Mouse (Mus musculus) MEL (cell line): ENCODE results near the gene C3. TPM values are rescaled to one million over a fixed set of nuclear protein-coding genes. Genes with fewer than 3 reads are reported as not detected.

Experiments used
- DNase-seq: peaks from one replicate; pipeline ENCODE4 v3.0.0; 2011; ENCODE audit warnings: low read depth, low spot score
- H3K27ac ChIP-seq: 2 replicates; pipeline ENCODE4 v1.5.1; 2012; ENCODE audit warnings: low read depth, mild to moderate bottlenecking, control low read depth, low read length, moderate library complexity; ENCODE audit not compliant: control insufficient read depth
- H3K27me3 ChIP-seq, 2 experiments: fragments of 150-350 bp in 1 of 2; sonication (generic) in 1 of 2; 2 replicates each; pipeline ENCODE4 v1.6.1; 2012; ENCODE audit warnings: low read length in 2 of 2, mild to moderate bottlenecking in 2 of 2, improper control_type of control experiment in 1 of 2, moderate library complexity in 1 of 2; ENCODE audit not compliant: insufficient read depth in 2 of 2, control insufficient read depth in 1 of 2
- H3K36me3 ChIP-seq, 2 experiments: 2 replicates each; pipeline ENCODE4 v1.6.1; 2012 to 2014; ENCODE audit warnings: low read length in 2 of 2, improper control_type of control experiment in 1 of 2, inconsistent platforms in 1 of 2, mild to moderate bottlenecking in 1 of 2; ENCODE audit not compliant: insufficient read depth in 2 of 2, control insufficient read depth in 1 of 2
- H3K4me1 ChIP-seq, 2 experiments: fragments of 150-350 bp in 1 of 2; sonication (generic) in 1 of 2; 2 replicates each; pipeline ENCODE4 v1.6.1; 2012; ENCODE audit warnings: low read length in 2 of 2, improper control_type of control experiment in 1 of 2, mild to moderate bottlenecking in 1 of 2; ENCODE audit not compliant: insufficient read depth in 2 of 2, control insufficient read depth in 1 of 2
- H3K4me3 ChIP-seq, 2 experiments: fragments of 150-350 bp in 1 of 2; sonication (generic) in 1 of 2; 2 replicates each; pipeline ENCODE4 v1.5.1; 2012; ENCODE audit warnings: low read depth in 2 of 2, low read length in 2 of 2, mild to moderate bottlenecking in 2 of 2, moderate library complexity in 2 of 2, control low read depth in 1 of 2, improper control_type of control experiment in 1 of 2; ENCODE audit not compliant: control insufficient read depth in 1 of 2, insufficient read depth in 1 of 2
- H3K79me2 ChIP-seq: 2 replicates; pipeline ENCODE4 v1.6.1; 2012; ENCODE audit warnings: mild to moderate bottlenecking, low read length, moderate library complexity; ENCODE audit not compliant: control insufficient read depth, poor library complexity, insufficient read depth
- H3K9ac ChIP-seq: 2 replicates; pipeline ENCODE4 v1.6.1; 2012; ENCODE audit warnings: low read depth, mild to moderate bottlenecking, control low read depth, low read length, moderate library complexity; ENCODE audit not compliant: control insufficient read depth, poor library complexity, severe bottlenecking
- H3K9me3 ChIP-seq: fragments of 150-350 bp; sonication (generic); replicated peaks from 2 replicates; pipeline ENCODE4 v1.6.1; 2012; ENCODE audit warnings: mild to moderate bottlenecking, low read length, improper control_type of control experiment, moderate library complexity; ENCODE audit not compliant: insufficient read depth
- BHLHE40 ChIP-seq: IDR thresholded peaks from 2 replicates; pipeline ENCODE4 v1.6.1; 2012; ENCODE audit warnings: low read depth, mild to moderate bottlenecking, inconsistent platforms, low read length, improper control_type of control experiment, borderline replicate concordance
- CHD1 ChIP-seq: IDR thresholded peaks from 2 replicates; pipeline ENCODE4 v1.6.1; 2012; ENCODE audit warnings: low read depth, mild to moderate bottlenecking, inconsistent platforms, low read length, improper control_type of control experiment
- CHD2 ChIP-seq: IDR thresholded peaks from 2 replicates; pipeline ENCODE4 v1.6.1; 2011; ENCODE audit warnings: low read length, improper control_type of control experiment
- CTCF ChIP-seq, 3 experiments: IDR thresholded peaks in 2 of 3; conservative IDR thresholded peaks in 1 of 3; 2 replicates each; pipeline ENCODE4 v1.5.1; 2011 to 2012; ENCODE audit warnings: low read length in 3 of 3, low read depth in 2 of 3, mild to moderate bottlenecking in 2 of 3, improper control_type of control experiment in 1 of 3, inconsistent platforms in 1 of 3, mixed read lengths in 1 of 3, moderate library complexity in 1 of 3; ENCODE audit not compliant: control insufficient read depth in 1 of 3, insufficient read depth in 1 of 3, poor library complexity in 1 of 3, severe bottlenecking in 1 of 3
- E2F4 ChIP-seq: IDR thresholded peaks from 2 replicates; pipeline ENCODE4 v1.6.1; 2011; ENCODE audit warnings: low read depth, low read length, improper control_type of control experiment, borderline replicate concordance
- ELF1 ChIP-seq: IDR thresholded peaks from 2 replicates; pipeline ENCODE4 v1.6.1; 2014; ENCODE audit warnings: low read depth, mild to moderate bottlenecking, inconsistent platforms, low read length, improper control_type of control experiment, moderate library complexity
- EP300 ChIP-seq, 2 experiments: IDR thresholded peaks; 2 replicates each; pipeline ENCODE4 v1.6.1; 2011; ENCODE audit warnings: improper control_type of control experiment in 2 of 2, low read length in 2 of 2, low read depth in 1 of 2, mild to moderate bottlenecking in 1 of 2
- ETS1 ChIP-seq: IDR thresholded peaks from 2 replicates; pipeline ENCODE4 v1.6.1; 2012; ENCODE audit warnings: low read depth, mild to moderate bottlenecking, inconsistent platforms, low read length, improper control_type of control experiment, moderate library complexity
- GATA1 ChIP-seq: IDR thresholded peaks from 2 replicates; pipeline ENCODE4 v1.6.1; 2011; ENCODE audit warnings: low read depth, low read length, improper control_type of control experiment
- HCFC1 ChIP-seq: IDR thresholded peaks from 2 replicates; pipeline ENCODE4 v1.6.1; 2012; ENCODE audit warnings: low read depth, mild to moderate bottlenecking, inconsistent platforms, low read length, improper control_type of control experiment, moderate library complexity
- JUND ChIP-seq: IDR thresholded peaks from 2 replicates; pipeline ENCODE4 v1.6.1; 2011; ENCODE audit warnings: low read depth, mild to moderate bottlenecking, improper control_type of control experiment, low read length
- KAT2A ChIP-seq: conservative IDR thresholded peaks from 2 replicates; pipeline ENCODE4 v1.6.1; 2012; ENCODE audit warnings: low read depth, low read length, improper control_type of control experiment, inconsistent platforms
- MAFK ChIP-seq: IDR thresholded peaks from 2 replicates; pipeline ENCODE4 v1.6.1; 2011; ENCODE audit warnings: low read depth, mild to moderate bottlenecking, low read length, improper control_type of control experiment, borderline replicate concordance
- MAX ChIP-seq: IDR thresholded peaks from 2 replicates; pipeline ENCODE4 v1.6.1; 2011; ENCODE audit warnings: low read length, improper control_type of control experiment
- MEF2A ChIP-seq: IDR thresholded peaks from 2 replicates; pipeline ENCODE4 v1.6.1; 2014; ENCODE audit warnings: low read depth, mild to moderate bottlenecking, inconsistent platforms, low read length, improper control_type of control experiment; ENCODE audit not compliant: poor library complexity, insufficient replicate concordance, severe bottlenecking; ENCODE audit errors: extremely low read depth
- MXI1 ChIP-seq: IDR thresholded peaks from 2 replicates; pipeline ENCODE4 v1.6.1; 2011; ENCODE audit warnings: mild to moderate bottlenecking, low read depth, low read length, improper control_type of control experiment
- MYB ChIP-seq: IDR thresholded peaks from 2 replicates; pipeline ENCODE4 v1.6.1; 2011; ENCODE audit warnings: mild to moderate bottlenecking, low read depth, low read length, improper control_type of control experiment
- NELFE ChIP-seq: IDR thresholded peaks from 2 replicates; pipeline ENCODE4 v1.6.1; 2011; ENCODE audit warnings: low read depth, low read length, improper control_type of control experiment
- POLR2A ChIP-seq, 2 experiments: IDR thresholded peaks; 2 replicates each; pipeline ENCODE4 v1.6.1; 2011 to 2012; ENCODE audit warnings: low read length in 2 of 2, mild to moderate bottlenecking in 2 of 2, control low read depth in 1 of 2, improper control_type of control experiment in 1 of 2, low read depth in 1 of 2, moderate library complexity in 1 of 2; ENCODE audit not compliant: control insufficient read depth in 1 of 2, insufficient read depth in 1 of 2, poor library complexity in 1 of 2
- POLR2AphosphoS2 ChIP-seq: IDR thresholded peaks from 2 replicates; pipeline ENCODE4 v1.6.1; 2011; ENCODE audit warnings: low read length, improper control_type of control experiment
- POLR2AphosphoS5 ChIP-seq: IDR thresholded peaks from 2 replicates; pipeline ENCODE4 v1.6.1; 2012; ENCODE audit warnings: low read depth, borderline replicate concordance, mild to moderate bottlenecking, inconsistent platforms, low read length, moderate library complexity, mixed read lengths
- RAD21 ChIP-seq: IDR thresholded peaks from 2 replicates; pipeline ENCODE4 v1.6.1; 2011; ENCODE audit warnings: mild to moderate bottlenecking, low read depth, low read length, improper control_type of control experiment
- RCOR1 ChIP-seq: IDR thresholded peaks from 2 replicates; pipeline ENCODE4 v1.6.1; 2012; ENCODE audit warnings: low read depth, mild to moderate bottlenecking, inconsistent platforms, low read length, improper control_type of control experiment
- SIN3A ChIP-seq: IDR thresholded peaks from 2 replicates; pipeline ENCODE4 v1.6.1; 2012; ENCODE audit warnings: low read length, improper control_type of control experiment, inconsistent platforms
- TBP ChIP-seq: IDR thresholded peaks from 2 replicates; pipeline ENCODE4 v1.8.0; 2011; ENCODE audit warnings: low read depth, low read length, improper control_type of control experiment
- UBTF ChIP-seq: IDR thresholded peaks from 2 replicates; pipeline ENCODE4 v1.6.1; 2012; ENCODE audit warnings: low read depth, mild to moderate bottlenecking, inconsistent platforms, low read length, improper control_type of control experiment, moderate library complexity, borderline replicate concordance; ENCODE audit not compliant: insufficient read depth
- USF1 ChIP-seq: IDR thresholded peaks from 2 replicates; pipeline ENCODE4 v1.6.1; 2014; ENCODE audit warnings: low read depth, mild to moderate bottlenecking, inconsistent platforms, low read length, improper control_type of control experiment, moderate library complexity
- ZC3H11A ChIP-seq: IDR thresholded peaks from 2 replicates; pipeline ENCODE4 v1.6.1; 2012; ENCODE audit warnings: low read depth, mild to moderate bottlenecking, inconsistent platforms, low read length, improper control_type of control experiment
- ZKSCAN1 ChIP-seq: IDR thresholded peaks from 2 replicates; pipeline ENCODE4 v1.6.1; 2012; ENCODE audit warnings: low read depth, mild to moderate bottlenecking, inconsistent platforms, low read length, improper control_type of control experiment, moderate library complexity
- ZMIZ1 ChIP-seq: IDR thresholded peaks from 2 replicates; pipeline ENCODE4 v1.6.1; 2012; ENCODE audit warnings: low read depth, mild to moderate bottlenecking, inconsistent platforms, low read length, improper control_type of control experiment, moderate library complexity
- ZNF384 ChIP-seq: IDR thresholded peaks from 2 replicates; pipeline ENCODE4 v1.6.1; 2012; ENCODE audit warnings: low read depth, mild to moderate bottlenecking, inconsistent platforms, low read length, improper control_type of control experiment
- polyA plus RNA-seq, 2 experiments: library from polyadenylated mRNA; stranded (reverse) in 1 of 2; unstranded in 1 of 2; fragments of >175 nt in 1 of 2; fragments of >200 nt in 1 of 2; gene quantifications; 2 replicates each; pipeline versions ENCODE4 v1.2.1 to v1.2.4; 2012; ENCODE audit warnings: low replicate concordance in 2 of 2, low read depth in 1 of 2; ENCODE audit not compliant: insufficient read length in 2 of 2, insufficient read depth in 1 of 2, missing spikeins in 1 of 2
- total RNA-seq: library from RNA; depleted of rRNA; stranded (reverse); fragments of 300-350 nt; gene quantifications from 2 replicates; pipeline ENCODE4 v1.2.3, GENCODE M21; 2012

C3 gene
- total and polyA plus RNA-seq, 3 experiments = 0.35 to 3.2 TPM; not detected in 1

- Histone ChIP-seq H3K79me2 (no peaks in the 10 kb centered on the region), H3K27ac (no peak overlapping the region)
Measured at GRCm38 (mm10) chr17:57172378-57172777, 55.6 kb downstream of the C3 start.

GRCm38 (mm10) chr17:57170616-57171260 is 57.2 kb downstream of the C3 start:
- DNase-seq = peak; percentile 68
- Histone ChIP-seq H3K9me3 (no peaks in the 10 kb centered on the region), H3K4me1 (peaks cover 2 to 8% of the 10 kb centered on the region in 2 experiments), H3K79me2 (no peaks in the 10 kb centered on the region), H3K27me3 (no peaks in the 10 kb centered on the region), H3K9ac (no peak overlapping the region), H3K4me3 (no peak overlapping the region), H3K36me3 (peaks cover 0 to 11% of the 10 kb centered on the region in 2 experiments; a peak in 2 of 4 replicates), H3K27ac (peak overlapping the region; percentile 41)
- TF ChIP-seq MAFK (no peak), EP300 (IDR thresholded peaks at IDR 0.05; ENCODE audit: low read depth in 1 of 2, low read length in 2 of 2) (peak; percentile 83 to 87), CTCF (IDR thresholded peaks at IDR 0.05 in 2 of 3, conservative IDR thresholded peaks at IDR 0.05 in 1 of 3; ENCODE audit: control insufficient read depth in 1 of 3, insufficient read depth in 1 of 3, low read depth in 2 of 3, low read length in 3 of 3, poor library complexity in 1 of 3, severe bottlenecking in 1 of 3) (no peak), USF1 (peak; percentile 89), ZNF384 (no peak), MYB (no peak), CHD1 (no peak), MAX (no peak; the same call in 1 of the 2 replicates), JUND (no peak), ZC3H11A (no peak), GATA1 (peak; percentile 87), POLR2AphosphoS5 (no peak), RCOR1 (0 out of 2 replicates have a peak, but pooled peaks have one; percentile 43), ETS1 (peak; percentile 68), E2F4 (no peak), RAD21 (no peak), HCFC1 (no peak), POLR2AphosphoS2 (no peak), MXI1 (no peak; the same call in 1 of the 2 replicates), ZKSCAN1 (no peak), ELF1 (no peak), NELFE (no peak), UBTF (no peak), ZMIZ1 (no peak), POLR2A (IDR thresholded peaks at IDR 0.05; ENCODE audit: control insufficient read depth in 1 of 2, insufficient read depth in 1 of 2, low read depth in 1 of 2, low read length in 2 of 2, poor library complexity in 1 of 2) (no peak)

More at GRCm38 (mm10) chr17:57172378-57172777, 55.6 kb downstream of the C3 start:
- Histone ChIP-seq H3K9me3 (no peaks in the 10 kb centered on the region), H3K36me3 (peaks cover 0 to 11% of the 10 kb centered on the region in 2 experiments; a peak in 2 of 4 replicates), H3K27me3 (no peaks in the 10 kb centered on the region), H3K4me3 (no peak overlapping the region), H3K4me1 (peaks cover 2 to 8% of the 10 kb centered on the region in 2 experiments), H3K9ac (no peak overlapping the region)
- DNase-seq = no peak
- no peak for TF ChIP-seq SIN3A
- no peak for TF ChIP-seq BHLHE40
- no peak for TF ChIP-seq KAT2A
- TF ChIP-seq TBP = no peak
- no peak for TF ChIP-seq MAFK
- TF ChIP-seq POLR2A (IDR thresholded peaks at IDR 0.05; ENCODE audit: control insufficient read depth in 1 of 2, insufficient read depth in 1 of 2, low read depth in 1 of 2, low read length in 2 of 2, poor library complexity in 1 of 2) = no peak
- TF ChIP-seq RAD21 = no peak
- no peak for TF ChIP-seq MAX
- no peak for TF ChIP-seq JUND
- no peak for TF ChIP-seq E2F4
- no peak for TF ChIP-seq CHD2
- no peak for TF ChIP-seq USF1
- TF ChIP-seq MEF2A = no peak
- no peak for TF ChIP-seq ELF1
- no peak for TF ChIP-seq ZNF384
